Mouse (Mus musculus) large intestine, adult 2 months (tissue): ENCODE measurements around the gene Ahcyl2. TPM values are rescaled to one million over a fixed set of nuclear protein-coding genes. Genes with fewer than 3 reads are reported as not detected.
"Not testable (repeated sequence)": the region's sequence is repeated elsewhere in the genome, so short reads cannot be mapped to it uniquely, and the experiment has no call there.

Source experiments
- DNase-seq: peaks from one replicate; pipeline ENCODE4 v3.0.0-alpha.2; 2012; ENCODE audit warnings: low read depth, low spot score
- WGBS: fragments of 180-500 bp; shearing (Covaris S2); methylation state at CpG from one replicate; pipeline ENCODE4 v1.1.7; 2018; 5-methylcytosine and 5-hydroxymethylcytosine counted together
- polyA plus RNA-seq: library from polyadenylated mRNA; depleted of rRNA; stranded (reverse); fragments of >200 nt; gene quantifications from 2 replicates; pipeline ENCODE4 v1.2.3, GENCODE M21; 2012

The Ahcyl2 gene
- polyA plus RNA-seq, 1 experiment = 74.3 TPM

DNA sequence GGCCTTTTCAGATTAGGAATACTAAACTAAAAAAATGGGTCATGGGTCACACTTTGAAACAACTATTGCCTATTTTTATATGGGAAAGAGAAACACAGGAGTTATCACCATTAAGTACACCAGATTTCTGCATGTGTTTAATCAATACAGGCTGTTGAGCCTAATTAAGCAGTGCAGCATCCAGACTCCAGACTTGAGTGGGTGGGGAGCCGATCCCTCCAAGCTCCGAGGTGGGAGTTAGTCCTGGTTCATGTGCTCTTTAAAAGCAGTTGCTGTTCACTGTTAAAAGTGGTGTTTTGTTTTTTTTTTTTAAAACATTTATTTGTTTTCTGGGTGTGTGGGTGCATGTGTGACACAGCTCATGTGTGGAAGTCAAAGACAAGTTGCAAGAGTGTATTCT is 37.6 kb downstream of the Ahcyl2 start:
- 76% methylated on average over 2 of the region's 2 CpGs for WGBS
- DNase-seq = no peak

DNA sequence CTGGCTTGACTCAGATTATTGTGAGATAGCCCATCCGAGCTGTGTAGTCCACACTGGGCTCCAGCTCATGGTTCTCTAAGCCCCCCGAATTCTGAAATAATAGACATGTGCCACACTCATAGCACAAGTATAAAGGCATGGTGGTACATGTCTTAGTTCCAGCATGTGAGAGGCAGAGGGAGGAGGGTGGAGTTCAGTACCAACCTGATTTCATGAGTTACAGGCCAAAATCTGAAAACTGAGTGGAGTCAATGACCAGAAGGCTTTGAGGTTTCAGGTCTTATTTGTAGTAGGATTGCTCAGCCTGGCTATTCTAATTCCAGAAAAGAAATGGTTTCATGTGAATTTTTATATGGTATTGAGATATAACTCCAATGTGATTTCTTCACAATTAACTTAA is 44.3 kb downstream of the Ahcyl2 start:
- DNase-seq = no peak
- 94% methylated on average over 2 of the region's 2 CpGs for WGBS

- DNase-seq = no peak
- WGBS = 53% methylated on average over 1 of the region's 1 CpGs
These were observed 44.8 kb downstream of the Ahcyl2 start for GRCm38 (mm10) chr6:29812651-29813050.

- no peak for DNase-seq
- 13% methylated on average over 2 of the region's 2 CpGs for WGBS
These were observed 46.8 kb downstream of the Ahcyl2 start for GRCm38 (mm10) chr6:29814616-29815015.

DNA sequence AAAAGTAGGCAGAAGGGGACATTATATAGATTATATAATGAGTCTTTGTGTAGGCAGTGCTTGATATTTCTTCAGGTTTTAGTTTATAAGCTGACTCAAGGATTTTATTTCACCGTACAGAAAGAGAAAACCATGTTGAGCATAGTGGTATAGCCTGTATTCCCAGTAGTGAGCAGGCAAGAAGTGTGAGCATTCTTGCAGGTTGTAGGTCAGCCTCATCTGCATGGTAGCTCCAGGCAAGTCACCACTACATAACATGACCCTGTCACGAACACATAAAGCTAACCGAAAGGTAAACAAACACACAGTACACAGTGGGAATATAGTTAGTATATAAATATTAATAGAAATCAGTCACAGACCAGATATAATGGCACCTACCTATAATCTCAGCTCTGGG is 47.2 kb downstream of the Ahcyl2 start:
- no peak for DNase-seq
- WGBS = 73% methylated on average over 3 of the region's 3 CpGs

GRCm38 (mm10) chr6:29815634-29816033 is 47.8 kb downstream of the Ahcyl2 start:
- no peak for DNase-seq
- WGBS = 95% methylated on average over 2 of the region's 2 CpGs

GRCm38 (mm10) chr6:29816371-29816770 is 48.6 kb downstream of the Ahcyl2 start:
- DNase-seq = not testable (repeated sequence)
- WGBS = 85% methylated on average over 12 of the region's 12 CpGs

- DNase-seq = no peak
- WGBS = 16% methylated on average over 3 of the region's 3 CpGs
These were observed 51.5 kb downstream of the Ahcyl2 start for GRCm38 (mm10) chr6:29819309-29819708.

GRCm38 (mm10) chr6:29820314-29820713 is 52.5 kb downstream of the Ahcyl2 start:
- DNase-seq = no peak
- WGBS = 77% methylated on average over 4 of the region's 4 CpGs

DNA sequence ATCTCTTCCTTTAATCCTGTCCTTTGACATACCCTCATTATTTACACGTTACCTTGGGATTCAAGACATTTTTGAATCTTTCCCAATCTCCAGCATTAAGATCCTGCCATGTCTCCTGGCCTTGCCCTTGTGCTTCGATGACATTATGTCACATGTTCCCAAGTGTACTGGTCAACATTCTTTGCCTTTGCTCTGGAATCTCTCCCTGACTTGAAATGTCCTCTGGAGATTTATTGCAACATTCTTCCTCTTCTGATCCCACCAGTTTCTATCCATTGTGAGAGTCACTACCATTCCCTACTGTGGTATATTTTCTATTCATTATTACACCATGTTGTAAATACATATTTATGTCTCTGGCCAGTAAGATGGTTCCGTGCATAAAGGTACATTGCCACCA is 53.1 kb downstream of the Ahcyl2 start:
- WGBS = 82% methylated on average over 3 of the region's 3 CpGs
- DNase-seq = no peak

GRCm38 (mm10) chr6:29821770-29822169 is 54.0 kb downstream of the Ahcyl2 start:
- 82% methylated on average over 1 of the region's 1 CpGs for WGBS

DNA sequence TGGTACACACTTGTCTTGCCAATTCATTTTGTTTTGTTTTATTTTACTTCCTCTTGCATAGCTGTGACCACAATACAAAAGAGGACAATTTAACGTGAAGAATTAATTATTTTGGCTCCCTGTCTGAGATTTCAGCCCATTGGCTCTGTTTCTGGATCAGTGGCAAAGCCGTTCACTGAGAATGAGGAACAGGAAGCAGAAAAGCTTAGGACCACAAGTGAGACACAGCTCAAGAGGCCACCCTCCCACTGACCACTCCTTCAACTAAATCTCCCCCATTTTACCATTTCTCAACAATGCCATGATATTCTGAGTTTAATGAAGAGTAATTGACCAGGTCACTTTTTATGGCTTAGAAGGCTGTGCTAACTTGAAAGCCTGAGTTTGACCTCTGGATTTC is 57.5 kb downstream of the Ahcyl2 start:
- 48% methylated on average over 2 of the region's 2 CpGs for WGBS

More at GRCm38 (mm10) chr6:29821770-29822169, 54.0 kb downstream of the Ahcyl2 start:
- no peak for DNase-seq

DNA sequence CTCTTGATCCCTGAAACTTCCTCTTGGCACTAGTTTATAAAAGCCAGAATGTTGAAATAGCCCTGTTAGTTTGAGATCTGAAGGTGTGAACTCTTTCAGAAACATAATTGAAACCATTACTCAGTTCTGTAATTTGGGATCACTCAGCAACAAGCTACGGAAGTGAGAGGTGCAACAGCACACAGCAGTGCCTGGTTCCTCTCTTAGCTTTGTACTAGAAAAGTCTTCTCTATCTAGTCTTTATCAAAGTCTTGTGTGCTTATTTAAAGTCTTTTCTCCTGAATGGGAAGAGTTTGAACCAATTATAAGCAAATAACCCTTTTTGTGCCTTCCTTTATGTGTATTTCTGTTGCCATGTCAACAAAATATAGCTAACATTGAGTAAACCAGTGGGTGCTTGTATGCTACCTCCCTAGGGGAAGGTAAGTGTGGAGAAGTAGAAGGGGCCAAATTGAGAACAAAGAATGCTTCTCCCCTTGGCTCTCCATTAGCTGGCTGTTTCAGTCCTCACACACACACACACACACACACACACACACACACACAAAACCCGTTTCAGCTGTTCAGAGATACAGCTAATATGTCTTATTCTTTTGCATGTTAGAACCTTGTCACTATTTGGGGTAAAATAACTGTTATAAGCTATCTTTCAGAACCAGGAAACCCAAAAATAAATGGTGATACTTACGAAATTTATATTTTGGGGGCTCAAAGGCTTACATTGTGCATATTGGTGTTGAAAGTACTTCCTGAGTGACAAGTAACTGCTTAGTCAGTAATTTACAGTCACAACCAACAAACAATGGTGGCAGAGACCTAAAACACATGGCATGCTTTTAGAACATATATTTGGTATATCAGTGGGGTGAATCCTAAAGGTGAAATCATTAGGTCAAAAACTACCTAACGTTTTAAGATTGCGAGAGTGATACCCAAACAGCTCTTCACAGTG is 59.8 kb downstream of the Ahcyl2 start:
- 66% methylated on average over 5 of the region's 5 CpGs for WGBS

More for the DNA sequence above, 57.5 kb downstream of the Ahcyl2 start:
- DNase-seq = no peak

DNA sequence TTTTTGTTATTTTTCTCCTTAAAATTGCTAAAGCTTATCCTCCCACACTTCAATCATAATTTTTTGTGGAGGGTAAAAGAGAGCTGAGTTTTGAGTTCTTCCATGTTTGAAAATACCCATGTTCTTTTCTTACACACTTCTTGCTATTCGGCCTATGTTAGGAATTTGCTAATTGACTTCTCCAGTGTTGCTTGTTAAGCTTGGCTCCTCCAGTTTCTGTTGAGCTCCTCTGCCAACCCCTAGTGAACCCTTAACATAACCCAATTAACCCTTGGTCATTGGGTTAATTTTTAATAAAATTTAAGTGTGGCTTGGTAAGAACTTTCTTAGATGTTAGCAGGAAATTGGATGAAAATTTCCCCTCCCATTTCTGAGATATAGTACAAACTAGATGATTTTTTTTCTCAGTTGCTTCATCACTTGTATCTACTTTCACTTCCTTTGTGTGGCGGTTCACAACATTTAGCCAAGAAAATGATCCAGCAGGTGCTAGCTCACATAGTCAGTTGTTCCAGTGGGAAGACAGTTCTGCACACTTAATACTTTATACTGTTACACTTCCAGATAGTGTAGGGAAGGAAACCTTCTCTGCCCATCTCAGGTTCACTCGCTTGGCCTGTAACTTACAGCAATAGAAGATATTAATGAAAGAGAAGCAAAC is 60.9 kb downstream of the Ahcyl2 start:
- DNase-seq = no peak
- WGBS = 48% methylated on average over 3 of the region's 3 CpGs

More for the DNA sequence above, 59.8 kb downstream of the Ahcyl2 start:
- no peak for DNase-seq

DNA sequence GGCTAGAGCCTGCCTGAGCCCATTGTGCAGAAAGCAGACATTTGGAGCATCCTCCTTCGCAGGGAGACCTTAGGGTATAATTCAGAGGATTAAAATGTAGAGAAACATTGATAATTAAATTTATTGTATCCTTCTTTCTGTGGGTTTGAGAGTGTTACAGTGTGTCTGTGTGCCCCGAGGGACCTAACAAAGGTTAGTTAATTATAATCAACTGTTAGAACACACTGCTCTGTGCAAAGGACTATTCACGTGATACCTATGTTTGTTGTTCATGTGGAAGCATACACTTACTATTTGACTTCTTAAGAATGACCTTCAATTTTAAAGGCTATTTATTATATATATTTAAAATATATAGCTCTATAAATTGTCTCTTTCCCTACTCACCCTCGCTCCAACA is 64.5 kb downstream of the Ahcyl2 start:
- 85% methylated on average over 4 of the region's 4 CpGs for WGBS
- no peak for DNase-seq

GRCm38 (mm10) chr6:29833117-29833516 is 65.3 kb downstream of the Ahcyl2 start:
- no peak for DNase-seq
- WGBS = 75% methylated on average over 4 of the region's 4 CpGs

DNA sequence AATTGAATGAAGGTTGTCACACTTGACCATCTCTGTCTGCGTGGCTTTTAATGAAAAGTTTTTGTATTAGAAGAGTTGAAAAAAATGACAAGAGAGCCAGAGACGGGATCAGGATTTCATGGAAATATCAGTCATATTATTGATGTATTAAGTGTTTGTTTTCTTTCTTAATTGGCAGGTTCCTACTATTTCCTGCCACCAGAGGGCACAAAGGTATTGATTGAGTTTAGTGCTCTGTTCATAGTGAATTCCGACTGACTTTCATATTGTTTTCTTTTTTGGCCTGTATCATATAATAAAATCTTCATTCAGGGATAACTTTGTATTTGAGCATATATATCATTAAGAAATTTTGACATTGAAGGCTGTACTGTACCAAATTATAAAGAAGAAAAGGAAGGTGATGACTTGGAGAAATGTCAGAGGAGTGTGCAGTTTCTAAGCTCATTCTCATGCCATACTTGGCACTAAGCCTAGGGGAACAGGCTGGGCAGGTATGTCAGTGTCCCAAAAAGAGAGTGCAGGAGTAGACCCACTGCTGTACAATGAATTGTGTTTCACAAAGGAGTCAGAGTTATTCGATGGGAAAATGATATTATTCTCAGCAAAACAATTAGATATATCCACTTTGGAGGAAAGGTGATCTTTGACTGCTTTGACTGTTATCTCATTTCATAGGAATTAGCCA is 65.9 kb downstream of the Ahcyl2 start:
- DNase-seq = no peak
- 42% methylated on average over 4 of the region's 4 CpGs for WGBS

DNA sequence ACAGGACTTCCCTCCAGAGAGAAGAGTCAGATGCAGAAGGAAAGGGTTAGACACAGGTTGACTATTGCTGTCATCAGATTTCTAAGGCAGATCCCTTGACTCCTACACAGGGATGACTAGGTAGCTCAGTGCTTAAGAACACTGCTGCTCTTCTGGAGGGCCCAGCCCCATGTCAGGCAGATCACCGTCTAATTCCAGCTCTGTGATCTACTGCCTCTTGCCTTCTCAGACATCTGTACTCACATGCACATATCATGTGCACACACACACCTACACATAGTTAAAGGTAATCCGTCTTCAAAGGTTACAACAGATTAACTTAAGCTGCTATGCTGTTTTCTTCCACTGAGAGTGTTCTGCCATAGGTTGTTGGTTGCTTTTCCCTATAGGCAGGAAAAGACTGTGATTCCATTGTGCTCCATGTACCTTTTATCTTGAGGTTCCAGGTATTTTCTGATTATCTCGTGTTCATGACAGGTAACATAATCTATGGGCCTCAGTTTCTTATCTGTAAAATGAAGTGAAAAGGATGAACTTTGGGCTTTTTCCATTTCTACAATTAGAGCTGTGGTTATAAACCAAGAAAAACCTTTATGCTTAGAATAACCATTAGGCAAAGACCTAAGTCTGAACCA is 67.8 kb downstream of the Ahcyl2 start:
- 68% methylated on average over 3 of the region's 3 CpGs for WGBS
- DNase-seq = no peak

DNA sequence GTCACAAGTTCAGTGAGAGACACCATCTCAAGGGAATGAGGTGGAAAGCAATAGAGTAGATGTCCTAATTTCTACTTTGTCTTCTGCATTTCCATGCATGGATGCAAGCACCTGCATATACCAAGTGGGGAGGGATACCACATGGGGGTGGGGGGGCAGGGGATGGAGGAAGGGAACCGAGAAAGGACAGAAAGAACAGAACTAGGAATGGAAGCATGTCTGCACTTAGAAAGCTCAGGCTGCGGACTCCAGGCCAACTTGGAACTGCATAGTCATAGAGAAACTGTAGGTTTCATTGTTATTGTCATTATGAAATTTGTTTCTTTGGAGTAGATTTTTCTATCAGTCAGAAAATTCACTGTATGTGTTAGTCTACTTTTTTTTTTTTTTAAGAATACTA is 69.8 kb downstream of the Ahcyl2 start:
- 100% methylated on average over 2 of the region's 2 CpGs for WGBS

GRCm38 (mm10) chr6:29838531-29838930 is 70.7 kb downstream of the Ahcyl2 start:
- no peak for DNase-seq
- 88% methylated on average over 3 of the region's 3 CpGs for WGBS

More for the DNA sequence above, 69.8 kb downstream of the Ahcyl2 start:
- DNase-seq = no peak
